In the genomic region with DNA sequence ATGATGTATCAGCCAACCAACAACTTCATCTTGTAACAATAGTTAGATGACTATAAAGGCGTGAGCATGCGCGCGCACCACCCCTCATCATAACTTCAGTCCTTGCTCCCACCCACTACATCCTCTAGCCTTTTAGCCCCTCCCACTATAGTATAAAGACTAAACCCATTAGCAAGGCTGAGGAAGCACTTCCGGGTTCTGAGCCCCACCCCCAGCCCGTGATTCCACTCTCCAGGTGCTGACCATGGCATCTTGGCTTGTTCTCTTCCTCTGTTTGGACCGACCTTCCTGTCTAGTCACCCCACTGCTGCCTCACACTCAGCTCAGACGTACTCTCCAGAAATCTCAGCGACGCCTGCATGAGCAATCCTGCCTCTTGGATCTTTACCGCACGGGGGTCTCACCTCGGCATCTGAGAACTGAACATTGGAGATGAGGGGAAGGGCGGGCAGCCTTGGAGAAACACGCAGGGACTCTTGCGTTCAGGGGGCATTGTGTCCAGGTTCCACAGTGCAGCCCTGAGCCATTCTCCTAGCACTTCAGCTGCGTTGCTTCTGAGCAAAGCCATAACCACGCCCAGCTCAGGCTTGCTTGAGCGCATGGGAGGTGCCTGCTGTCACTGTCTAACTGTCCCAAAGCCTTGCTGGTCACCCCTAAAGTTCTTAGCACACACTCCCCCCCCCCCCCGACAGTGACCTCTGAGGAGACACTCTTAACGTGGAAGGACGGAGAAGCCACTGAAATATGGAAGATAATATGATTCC, we compare ENCODE assay signal across 11 mouse cellular contexts.
DNase-seq lines count a peak whose midpoint lies in the region; ATAC-seq and TF ChIP-seq lines count a peak whose summit lies in the region.
"Had no signal": no experiment of that assay in that cellular context is flagged by ENCODE, and none has a peak within 500 bp of the region (broad histone marks: within the 10 kb centered on the region; RNA-seq: fewer than 3 reads in every experiment).

No protein-coding gene starts in this region.

- no peak overlapping the region for H3K4me3 ChIP-seq in forebrain, embryonic 11.5 days (ENCODE audit: low read depth, low read length)
- no peak overlapping the region for H3K4me3 ChIP-seq in forebrain, embryonic 10.5 days
- no peak overlapping the region for H3K4me3 ChIP-seq in kidney, embryonic 16.5 days (ENCODE audit: low read length)
- peak overlapping the region; percentile 51; the same call in 1 of the 2 replicates for H3K4me3 ChIP-seq in E14TG2a.4 (replicated peaks; ENCODE audit: low read length)
- H3K4me3 ChIP-seq in limb, embryonic 10.5 days: peak overlapping the region; percentile 12; the same call in 1 of the 2 replicates
- H3K4me3 ChIP-seq: midbrain, embryonic 10.5 days had no signal

- no peak for TF ChIP-seq CTCF in E14TG2a.4 (conservative IDR thresholded peaks at IDR 0.05; ENCODE audit: low read length)

- no peak overlapping the region for H3K27ac ChIP-seq in forebrain, embryonic 11.5 days (ENCODE audit: low read depth, low read length)
- H3K27ac ChIP-seq in forebrain, embryonic 10.5 days: no peak overlapping the region
- no peak overlapping the region for H3K27ac ChIP-seq in kidney, embryonic 16.5 days (ENCODE audit: low read length)
- no peak overlapping the region for H3K27ac ChIP-seq in limb, embryonic 10.5 days
- H3K27ac ChIP-seq: midbrain, embryonic 10.5 days had no signal

- no peak for ATAC-seq in forebrain, embryonic 11.5 days (replicated peaks; ENCODE audit: low FRiP score)
- no peak for ATAC-seq in kidney, embryonic 16.5 days (ENCODE audit: low FRiP score, low TSS enrichment)

- H3K9ac ChIP-seq in forebrain, embryonic 11.5 days (ENCODE audit: low read length): no peak overlapping the region
- H3K9ac ChIP-seq in kidney, embryonic 16.5 days (replicated peaks; ENCODE audit: low read length): no peak overlapping the region

- H3K4me2 ChIP-seq in forebrain, embryonic 11.5 days (ENCODE audit: low read depth, low read length, severe bottlenecking): no peak overlapping the region
- peak overlapping the region; percentile 31; the same call in 1 of the 2 replicates for H3K4me2 ChIP-seq in kidney, embryonic 16.5 days (replicated peaks; ENCODE audit: low read depth, low read length)

- H3K36me3 ChIP-seq in forebrain, embryonic 11.5 days (ENCODE audit: control insufficient read depth, insufficient read depth, low read length): no peaks in the 10 kb centered on the region
- no peaks in the 10 kb centered on the region for H3K36me3 ChIP-seq in forebrain, embryonic 10.5 days (replicated peaks)
- H3K36me3 ChIP-seq in kidney, embryonic 16.5 days (ENCODE audit: insufficient read depth, low read length): no peaks in the 10 kb centered on the region
- no peaks in the 10 kb centered on the region for H3K36me3 ChIP-seq in E14TG2a.4 (ENCODE audit: insufficient read depth, low read length)
- H3K36me3 ChIP-seq in limb, embryonic 10.5 days: no peaks in the 10 kb centered on the region
- H3K36me3 ChIP-seq: midbrain, embryonic 10.5 days had no signal

- H3K27me3 ChIP-seq in forebrain, embryonic 11.5 days (ENCODE audit: control insufficient read depth, insufficient read depth, low read length): no peaks in the 10 kb centered on the region
- H3K27me3 ChIP-seq in forebrain, embryonic 10.5 days (ENCODE audit: poor library complexity, severe bottlenecking): no peaks in the 10 kb centered on the region
- no peaks in the 10 kb centered on the region for H3K27me3 ChIP-seq in kidney, embryonic 16.5 days (ENCODE audit: insufficient read depth, low read length)
- H3K27me3 ChIP-seq in E14TG2a.4 (ENCODE audit: insufficient read depth, low read length): peaks cover 9% of the 10 kb centered on the region
- no peaks in the 10 kb centered on the region for H3K27me3 ChIP-seq in limb, embryonic 10.5 days (ENCODE audit: low read depth, poor library complexity, severe bottlenecking)

- WGBS in forebrain, embryonic 11.5 days: 77% methylated on average over 22 of the region's 22 CpGs
- WGBS in forebrain, embryonic 10.5 days: 78% methylated on average over 22 of the region's 22 CpGs
- WGBS in kidney, embryonic 16.5 days: 77% methylated on average over 22 of the region's 22 CpGs
- 82% methylated on average over 22 of the region's 22 CpGs for WGBS in limb, embryonic 10.5 days

- no peaks in the 10 kb centered on the region for H3K9me3 ChIP-seq in forebrain, embryonic 11.5 days (ENCODE audit: control insufficient read depth, low read length)
- no peaks in the 10 kb centered on the region; the same call in 1 of the 2 replicates for H3K9me3 ChIP-seq in forebrain, embryonic 10.5 days
- no peaks in the 10 kb centered on the region for H3K9me3 ChIP-seq in kidney, embryonic 16.5 days (ENCODE audit: low read length)
- peaks cover 6% of the 10 kb centered on the region; the same call in 1 of the 2 replicates for H3K9me3 ChIP-seq in E14TG2a.4 (ENCODE audit: low read length)
- no peaks in the 10 kb centered on the region for H3K9me3 ChIP-seq in limb, embryonic 10.5 days (replicated peaks)
- H3K9me3 ChIP-seq: midbrain, embryonic 10.5 days had no signal

- no peaks in the 10 kb centered on the region for H3K4me1 ChIP-seq in forebrain, embryonic 11.5 days (replicated peaks; ENCODE audit: control insufficient read depth, insufficient read depth, low read length)
- H3K4me1 ChIP-seq in forebrain, embryonic 10.5 days: peaks cover 7% of the 10 kb centered on the region; the same call in 1 of the 2 replicates
- no peaks in the 10 kb centered on the region for H3K4me1 ChIP-seq in kidney, embryonic 16.5 days (ENCODE audit: insufficient read depth, low read length)
- H3K4me1 ChIP-seq in E14TG2a.4 (replicated peaks; ENCODE audit: low read depth, low read length): peaks cover 10% of the 10 kb centered on the region
- H3K4me1 ChIP-seq in limb, embryonic 10.5 days: peaks cover 5% of the 10 kb centered on the region; the same call in 1 of the 2 replicates
- H3K4me1 ChIP-seq: midbrain, embryonic 10.5 days had no signal

- peak; percentile 38 for DNase-seq in forebrain, embryonic 11.5 days (ENCODE audit: low spot score)
- DNase-seq in forebrain, embryonic 10.5 days (ENCODE audit: extremely low spot score, low spot score): no peak
- DNase-seq in kidney, adult 18-20 months: no peak
- no peak for DNase-seq in limb, embryonic 10.5 days (ENCODE audit: low spot score)
- no peak for DNase-seq in adipocyte (ENCODE audit: low spot score)
- DNase-seq in frontal cortex, adult 2 months (ENCODE audit: extremely low spot score in 1 of 2, low spot score in 1 of 2): no peak
- DNase-seq: adrenal gland, adult 2 months; right cerebral cortex, postnatal 14 days had no signal

Comparison
In these comparisons a context has a peak if more than half of its experiments do, and no peak if none do; other contexts are left out.
1. H3K4me3 ChIP-seq: peak in E14TG2a.4 (single experiment) and limb, embryonic 10.5 days (single experiment); none in forebrain, embryonic 11.5 days (single experiment), forebrain, embryonic 10.5 days (single experiment) and kidney, embryonic 16.5 days (single experiment).